Mouse (Mus musculus): ENCODE data around the gene Phex. TPM values are rescaled to one million over a fixed set of nuclear protein-coding genes. Genes with fewer than 3 reads are reported as not detected.

Gene Phex
- polyA plus RNA-seq, 1 experiment from 2014 or later, result 0.21 TPM

GRCm38 (mm10) chrX:157306796-157307405, 108.2 kb downstream of the Phex start:
- H3K4me3 ChIP-seq (replicated peaks), result no peak overlapping the region
- H3K4me1 ChIP-seq, result no peaks in the 10 kb centered on the region
- no peaks in the 10 kb centered on the region for H3K36me3 ChIP-seq
- H3K27me3 ChIP-seq, result 0 out of 2 replicates have a peak, but pooled peaks cover 7% of the 10 kb centered on the region
- no peak overlapping the region for H3K9ac ChIP-seq
- 47% methylated on average over 4 of the region's 4 CpGs for WGBS
- no peak overlapping the region for H3K27ac ChIP-seq
- H3K9me3 ChIP-seq (replicated peaks), result no peaks in the 10 kb centered on the region
- ATAC-seq (replicated peaks; ENCODE audit: low FRiP score), result no peak
- H3K4me2 ChIP-seq, result no peak overlapping the region

- H3K4me2 ChIP-seq, result no peak overlapping the region
- WGBS, result 76% methylated on average over 5 of the region's 5 CpGs
- no peak for ATAC-seq (replicated peaks; ENCODE audit: low FRiP score)
These were observed 109.3 kb downstream of the Phex start for GRCm38 (mm10) chrX:157305852-157306232.

GRCm38 (mm10) chrX:157305193-157305851, 109.8 kb downstream of the Phex start:
- no peak for ATAC-seq (replicated peaks; ENCODE audit: low FRiP score)
- 44% methylated on average over 6 of the region's 6 CpGs for WGBS
- Histone ChIP-seq H3K9ac (no peak overlapping the region), H3K27ac (no peak overlapping the region), H3K36me3 (no peaks in the 10 kb centered on the region), H3K27me3 (0 out of 2 replicates have a peak, but pooled peaks cover 7% of the 10 kb centered on the region), H3K4me1 (no peaks in the 10 kb centered on the region), H3K4me2 (no peak overlapping the region), H3K9me3 (replicated peaks) (no peaks in the 10 kb centered on the region), H3K4me3 (replicated peaks) (no peak overlapping the region)

More at GRCm38 (mm10) chrX:157305852-157306232, 109.3 kb downstream of the Phex start:
- H3K36me3 ChIP-seq, result no peaks in the 10 kb centered on the region
- no peaks in the 10 kb centered on the region for H3K4me1 ChIP-seq
- H3K4me3 ChIP-seq (replicated peaks), result no peak overlapping the region
- no peak overlapping the region for H3K27ac ChIP-seq
- no peak overlapping the region for H3K9ac ChIP-seq
- no peaks in the 10 kb centered on the region for H3K9me3 ChIP-seq (replicated peaks)
- 0 out of 2 replicates have a peak, but pooled peaks cover 7% of the 10 kb centered on the region for H3K27me3 ChIP-seq

- H3K4me3 ChIP-seq (replicated peaks), result no peak overlapping the region
- H3K36me3 ChIP-seq, result no peaks in the 10 kb centered on the region
- ATAC-seq (replicated peaks; ENCODE audit: low FRiP score), result no peak
- H3K4me1 ChIP-seq, result no peaks in the 10 kb centered on the region
- H3K27ac ChIP-seq, result no peak overlapping the region
- no peaks in the 10 kb centered on the region for H3K27me3 ChIP-seq
- H3K9ac ChIP-seq, result no peak overlapping the region
- H3K4me2 ChIP-seq, result no peak overlapping the region
- no peaks in the 10 kb centered on the region for H3K9me3 ChIP-seq (replicated peaks)
These were observed 122.7 kb downstream of the Phex start for GRCm38 (mm10) chrX:157292411-157292810.

GRCm38 (mm10) chrX:157276581-157276980, 138.5 kb downstream of the Phex start:
- Histone ChIP-seq H3K27me3 (no peaks in the 10 kb centered on the region), H3K27ac (no peak overlapping the region), H3K36me3 (no peaks in the 10 kb centered on the region), H3K9me3 (replicated peaks) (no peaks in the 10 kb centered on the region), H3K4me1 (no peaks in the 10 kb centered on the region), H3K4me3 (replicated peaks) (no peak overlapping the region), H3K4me2 (no peak overlapping the region), H3K9ac (no peak overlapping the region)
- ATAC-seq (replicated peaks; ENCODE audit: low FRiP score), result no peak
- WGBS, result 67% methylated on average over 1 of the region's 1 CpGs

- Histone ChIP-seq H3K4me1 (no peaks in the 10 kb centered on the region), H3K9ac (no peak overlapping the region), H3K36me3 (no peaks in the 10 kb centered on the region), H3K27me3 (no peaks in the 10 kb centered on the region), H3K9me3 (replicated peaks) (no peaks in the 10 kb centered on the region), H3K27ac (no peak overlapping the region), H3K4me3 (replicated peaks) (no peak overlapping the region), H3K4me2 (no peak overlapping the region)
- no peak for ATAC-seq (replicated peaks; ENCODE audit: low FRiP score)
- WGBS, result 84% methylated on average over 3 of the region's 3 CpGs
These were observed 141.8 kb downstream of the Phex start for GRCm38 (mm10) chrX:157273291-157273690.

GRCm38 (mm10) chrX:157271609-157272008, 143.5 kb downstream of the Phex start:
- no peaks in the 10 kb centered on the region for H3K4me1 ChIP-seq
- no peak for ATAC-seq (replicated peaks; ENCODE audit: low FRiP score)
- WGBS, result 66% methylated on average over 3 of the region's 3 CpGs

GRCm38 (mm10) chrX:157269726-157270305, 145.3 kb downstream of the Phex start:
- no peak overlapping the region for H3K9ac ChIP-seq
- no peak overlapping the region for H3K4me3 ChIP-seq (replicated peaks)
- no peak overlapping the region for H3K4me2 ChIP-seq
- no peaks in the 10 kb centered on the region for H3K27me3 ChIP-seq
- no peak for ATAC-seq (replicated peaks; ENCODE audit: low FRiP score)
- no peak overlapping the region for H3K27ac ChIP-seq
- 55% methylated on average over 5 of the region's 5 CpGs for WGBS
- H3K36me3 ChIP-seq, result no peaks in the 10 kb centered on the region
- no peaks in the 10 kb centered on the region for H3K9me3 ChIP-seq (replicated peaks)
- H3K4me1 ChIP-seq, result no peaks in the 10 kb centered on the region

More at GRCm38 (mm10) chrX:157271609-157272008, 143.5 kb downstream of the Phex start:
- Histone ChIP-seq H3K27ac (no peak overlapping the region), H3K4me3 (replicated peaks) (no peak overlapping the region), H3K9me3 (replicated peaks) (no peaks in the 10 kb centered on the region), H3K36me3 (no peaks in the 10 kb centered on the region), H3K9ac (no peak overlapping the region), H3K27me3 (no peaks in the 10 kb centered on the region), H3K4me2 (no peak overlapping the region)

- no peaks in the 10 kb centered on the region for H3K36me3 ChIP-seq
- no peak overlapping the region for H3K4me3 ChIP-seq (replicated peaks)
- H3K9me3 ChIP-seq (replicated peaks), result no peaks in the 10 kb centered on the region
- H3K4me2 ChIP-seq, result no peak overlapping the region
- no peaks in the 10 kb centered on the region for H3K27me3 ChIP-seq
- WGBS, result 64% methylated on average over 1 of the region's 1 CpGs
- H3K9ac ChIP-seq, result no peak overlapping the region
- H3K27ac ChIP-seq, result no peak overlapping the region
- no peaks in the 10 kb centered on the region for H3K4me1 ChIP-seq
- ATAC-seq (replicated peaks; ENCODE audit: low FRiP score), result no peak
These were observed 147.0 kb downstream of the Phex start for GRCm38 (mm10) chrX:157268141-157268540.

GRCm38 (mm10) chrX:157202736-157203135, 212.4 kb downstream of the Phex start:
- H3K9ac ChIP-seq, result no peak overlapping the region
- WGBS, result 89% methylated on average over 1 of the region's 1 CpGs
- no peak for ATAC-seq (replicated peaks; ENCODE audit: low FRiP score)

GRCm38 (mm10) chrX:157184167-157184566, 230.9 kb downstream of the Phex start:
- no peaks in the 10 kb centered on the region for H3K36me3 ChIP-seq
- H3K4me3 ChIP-seq (replicated peaks), result no peak overlapping the region
- 84% methylated on average over 4 of the region's 4 CpGs for WGBS
- H3K27ac ChIP-seq, result no peak overlapping the region
- no peak overlapping the region for H3K4me2 ChIP-seq
- H3K9ac ChIP-seq, result no peak overlapping the region
- no peak for ATAC-seq (replicated peaks; ENCODE audit: low FRiP score)
- H3K4me1 ChIP-seq, result no peaks in the 10 kb centered on the region
- 0 out of 2 replicates have a peak, but pooled peaks cover 7% of the 10 kb centered on the region for H3K27me3 ChIP-seq
- H3K9me3 ChIP-seq (replicated peaks), result no peaks in the 10 kb centered on the region

More at GRCm38 (mm10) chrX:157202736-157203135, 212.4 kb downstream of the Phex start:
- Histone ChIP-seq H3K27ac (no peak overlapping the region), H3K4me3 (replicated peaks) (no peak overlapping the region), H3K36me3 (no peaks in the 10 kb centered on the region), H3K4me1 (no peaks in the 10 kb centered on the region), H3K9me3 (replicated peaks) (no peaks in the 10 kb centered on the region), H3K27me3 (0 out of 2 replicates have a peak, but pooled peaks cover 3% of the 10 kb centered on the region), H3K4me2 (no peak overlapping the region)

- Histone ChIP-seq H3K9ac (no peak overlapping the region), H3K4me2 (no peak overlapping the region)
- WGBS, result 89% methylated on average over 1 of the region's 1 CpGs
These were observed 234.3 kb downstream of the Phex start for GRCm38 (mm10) chrX:157180845-157181244.

More at GRCm38 (mm10) chrX:157180845-157181244, 234.3 kb downstream of the Phex start:
- H3K4me3 ChIP-seq (replicated peaks), result no peak overlapping the region
- no peak for ATAC-seq (replicated peaks; ENCODE audit: low FRiP score)
- H3K4me1 ChIP-seq, result no peaks in the 10 kb centered on the region
- H3K36me3 ChIP-seq, result no peaks in the 10 kb centered on the region
- no peak overlapping the region for H3K27ac ChIP-seq
- H3K27me3 ChIP-seq, result 0 out of 2 replicates have a peak, but pooled peaks cover 7% of the 10 kb centered on the region
- H3K9me3 ChIP-seq (replicated peaks), result no peaks in the 10 kb centered on the region
